Mouse (Mus musculus): ENCODE results near the gene Sccpdh. TPM values are rescaled to one million over a fixed set of nuclear protein-coding genes. Genes with fewer than 3 reads are reported as not detected.
"Not testable (repeated sequence)": the region's sequence is repeated elsewhere in the genome, so short reads cannot be mapped to it uniquely, and the experiment has no call there.

Sccpdh gene
- total RNA-seq (2022) = 10 to 100 TPM; 33.2 to 41.7 (median 35.9) TPM

- DNase-seq = peak; percentile 84
These were observed at the start of gene Sccpdh for GRCm38 (mm10) chr1:179668013-179668805. TSS of gene Sccpdh (plus strand) at chr1:179668210.

DNA sequence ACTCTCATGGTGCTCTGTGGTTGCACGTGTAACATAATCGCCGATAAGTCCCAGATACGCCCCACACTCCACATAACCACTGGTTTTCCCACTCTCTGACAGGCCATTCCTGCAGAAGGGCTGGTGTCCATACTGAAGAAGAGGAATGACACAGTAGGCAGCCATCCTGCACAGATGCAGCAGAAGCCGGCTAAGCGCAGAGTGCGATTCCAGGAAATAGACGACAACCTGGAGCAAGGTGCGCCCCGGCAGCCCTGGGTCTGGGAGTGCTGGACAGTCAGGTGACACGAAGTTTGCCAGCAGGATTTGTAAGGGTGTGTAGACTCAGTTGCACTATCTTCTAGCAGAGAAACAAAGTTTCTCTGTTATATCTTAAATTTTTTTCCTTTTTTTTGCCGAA is 45.3 kb upstream of the Sccpdh start:
- DNase-seq = no peak

DNA sequence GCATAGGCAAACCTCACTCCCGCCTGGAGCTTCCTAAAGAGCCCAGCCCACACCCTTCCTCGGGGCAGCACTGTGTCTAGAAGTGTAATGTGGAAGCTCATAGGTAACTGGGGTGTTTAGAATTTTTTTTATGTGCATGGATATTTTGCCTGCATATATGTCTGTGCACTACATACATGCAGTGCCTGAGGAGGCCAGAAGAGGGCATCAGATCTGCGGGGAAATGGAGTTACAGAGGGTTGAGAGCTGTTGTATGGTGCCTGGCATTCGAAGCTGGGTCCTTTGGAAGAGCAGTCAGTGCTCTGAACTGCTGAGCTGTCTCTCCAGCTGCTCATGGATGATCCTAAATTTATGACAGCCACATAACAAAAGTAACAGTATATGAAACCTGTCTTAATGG is 44.4 kb upstream of the Sccpdh start:
- DNase-seq = no peak

DNA sequence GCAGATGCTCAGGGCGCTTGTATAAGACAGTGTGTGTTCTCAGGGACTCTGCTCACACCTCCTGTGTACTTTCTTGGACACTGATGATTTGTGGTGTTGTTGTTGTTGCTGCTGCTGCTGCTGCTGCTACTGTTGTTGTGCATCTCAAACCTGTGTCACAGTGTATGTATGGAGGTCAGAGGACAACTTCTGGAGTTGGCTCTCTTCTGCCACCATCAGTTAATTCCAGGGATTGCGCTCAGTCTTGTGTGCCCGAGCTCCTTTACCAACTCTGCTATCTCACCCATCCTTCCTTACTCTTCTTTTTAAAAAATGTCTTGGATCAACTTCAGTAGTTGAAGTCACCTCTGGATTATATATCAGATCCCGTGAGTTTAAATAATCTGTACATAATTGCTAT is 43.7 kb upstream of the Sccpdh start:
- no peak for DNase-seq

GRCm38 (mm10) chr1:179627855-179628254 is 40.2 kb upstream of the Sccpdh start:
- no peak for DNase-seq

GRCm38 (mm10) chr1:179628438-179629106 is 39.4 kb upstream of the Sccpdh start:
- no peak for DNase-seq

DNA sequence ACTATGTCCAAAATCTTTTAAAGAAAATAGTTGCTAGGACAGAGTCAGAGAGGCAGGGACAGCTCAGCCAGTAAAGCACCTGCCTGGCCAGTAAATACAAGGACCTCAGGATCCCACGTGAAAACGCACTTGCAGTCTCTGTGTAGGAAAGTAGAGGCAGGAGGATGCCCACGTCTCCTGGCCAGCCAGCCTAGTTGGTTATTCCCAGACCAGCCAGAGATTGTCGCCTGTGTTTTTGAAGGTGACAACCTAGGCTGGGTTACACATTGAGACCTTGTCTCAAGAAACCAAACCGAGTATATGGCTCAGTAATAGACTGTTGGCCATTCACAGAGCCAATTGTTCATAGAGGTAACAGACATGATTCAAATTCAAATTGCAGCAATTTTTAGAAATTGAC is 38.7 kb upstream of the Sccpdh start:
- no peak for DNase-seq

DNA sequence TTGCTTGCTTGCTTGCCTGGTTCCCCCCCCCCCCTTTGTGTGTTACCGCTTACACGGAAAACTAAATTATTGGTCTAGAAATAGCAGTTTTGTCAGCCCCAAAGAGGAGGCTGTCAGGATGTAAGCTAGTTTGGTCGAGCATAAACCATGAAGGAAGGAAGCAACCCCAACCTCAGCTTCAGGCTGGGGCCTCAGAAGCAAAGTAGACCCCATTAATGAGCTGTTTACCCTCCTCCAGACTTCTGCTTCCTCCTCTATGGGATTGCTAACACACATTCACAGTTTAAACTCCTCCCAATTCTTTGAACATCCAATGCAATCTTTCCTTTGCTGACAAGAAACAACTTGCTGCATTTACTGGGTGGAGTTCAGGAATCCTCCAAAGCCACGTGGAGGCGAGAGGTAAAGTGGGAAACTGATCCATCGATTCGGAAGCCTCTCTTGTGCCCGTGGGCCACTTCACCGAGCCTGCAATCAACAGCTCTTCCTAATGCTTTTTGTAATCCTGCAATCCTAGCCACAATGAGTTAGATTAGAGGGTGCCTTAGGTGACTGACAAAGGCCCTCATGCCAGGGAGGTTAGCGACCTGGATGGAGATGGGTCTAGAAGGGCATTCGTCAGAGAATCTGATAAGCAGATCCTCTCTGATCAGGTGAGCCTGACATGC is 35.1 kb upstream of the Sccpdh start:
- no peak for DNase-seq

- DNase-seq = no peak
These were observed 34.6 kb upstream of the Sccpdh start for GRCm38 (mm10) chr1:179633414-179633752.

- peak; percentile 48 for DNase-seq
These were observed 33.9 kb upstream of the Sccpdh start for GRCm38 (mm10) chr1:179634159-179634558.

GRCm38 (mm10) chr1:179642726-179643125 is 25.3 kb upstream of the Sccpdh start:
- DNase-seq = no peak

DNA sequence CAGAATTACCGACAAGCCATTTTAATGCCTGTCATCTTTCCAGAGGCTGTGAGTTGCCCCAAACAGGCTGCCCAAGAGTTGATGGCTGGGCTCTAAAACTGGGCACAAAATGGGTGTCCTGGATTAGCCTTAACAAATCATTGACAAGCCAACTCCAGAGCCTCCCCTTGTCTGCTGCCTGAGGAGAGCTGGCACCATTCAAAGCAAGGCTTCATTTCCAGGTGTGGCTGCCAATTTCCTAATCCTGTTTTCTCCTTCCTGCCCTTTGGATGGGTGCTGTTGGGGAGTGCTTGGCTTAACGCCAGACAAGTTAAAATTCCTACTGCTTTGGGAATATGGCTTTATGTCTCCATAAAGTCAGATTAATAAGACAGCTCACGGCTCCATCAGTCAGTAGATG is 23.9 kb upstream of the Sccpdh start:
- no peak for DNase-seq

DNA sequence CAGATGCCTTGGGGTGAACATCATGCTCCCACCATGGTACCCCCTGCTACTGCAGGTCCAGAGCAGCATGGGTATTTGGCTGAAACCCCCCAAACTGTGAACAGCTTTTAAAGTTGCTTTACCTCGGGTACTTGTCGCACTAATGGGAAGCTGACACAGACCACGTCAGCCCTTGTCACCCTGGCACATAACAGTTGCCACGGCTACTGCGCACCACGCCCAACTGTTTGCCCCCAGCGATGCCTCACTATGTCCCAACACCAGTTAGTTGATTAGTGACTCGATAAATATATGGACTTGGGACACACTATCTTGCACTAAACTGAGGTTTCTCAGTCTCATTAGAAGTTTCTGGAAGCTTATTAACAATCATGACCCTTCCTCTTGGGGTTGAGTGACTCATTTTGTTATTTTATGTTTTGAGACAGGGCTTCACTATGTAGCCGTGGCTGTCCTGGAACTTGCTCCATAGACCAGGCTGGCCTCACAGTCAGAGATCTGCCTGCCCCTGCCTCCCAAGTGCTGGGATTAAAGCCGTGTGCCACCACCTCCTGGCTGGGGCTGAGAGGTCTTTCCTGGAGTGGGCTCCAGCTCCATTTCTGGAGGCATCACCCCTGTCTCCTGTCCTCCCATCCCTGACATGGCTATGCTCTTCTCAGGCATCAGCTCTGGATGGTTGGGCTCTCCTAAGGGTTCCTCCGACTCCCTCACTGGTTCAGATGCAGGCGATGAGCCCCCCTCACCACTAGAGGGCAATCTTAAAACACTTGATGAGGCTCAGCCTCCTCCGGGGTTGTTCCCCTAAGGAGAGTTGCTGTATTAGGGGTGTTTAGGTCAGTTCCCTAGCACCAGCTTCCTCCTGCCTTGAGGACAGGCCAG is 22.7 kb upstream of the Sccpdh start:
- DNase-seq = peak; percentile 55

DNA sequence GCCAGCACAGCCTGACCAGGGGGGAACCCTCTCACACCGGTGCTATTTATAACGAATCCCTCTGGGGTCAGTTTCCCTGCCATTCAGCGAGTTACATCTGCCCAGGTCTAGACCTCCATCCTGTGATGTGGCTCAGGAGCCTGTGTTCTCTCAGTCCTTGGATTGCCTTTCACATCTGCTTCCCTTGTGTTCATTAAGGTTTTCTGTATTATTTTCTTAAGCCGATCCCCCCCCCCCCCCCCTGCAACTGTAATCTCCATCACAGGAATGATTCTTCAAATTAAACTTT is 22.1 kb upstream of the Sccpdh start:
- DNase-seq = no peak

GRCm38 (mm10) chr1:179648678-179649077 is 19.3 kb upstream of the Sccpdh start:
- not testable (repeated sequence) for DNase-seq

- no peak for DNase-seq
These were observed 18.7 kb upstream of the Sccpdh start for GRCm38 (mm10) chr1:179649324-179649723.

GRCm38 (mm10) chr1:179650284-179650683 is 17.7 kb upstream of the Sccpdh start:
- no peak for DNase-seq

- DNase-seq = no peak
These were observed 16.8 kb upstream of the Sccpdh start for GRCm38 (mm10) chr1:179651224-179651623.

DNA sequence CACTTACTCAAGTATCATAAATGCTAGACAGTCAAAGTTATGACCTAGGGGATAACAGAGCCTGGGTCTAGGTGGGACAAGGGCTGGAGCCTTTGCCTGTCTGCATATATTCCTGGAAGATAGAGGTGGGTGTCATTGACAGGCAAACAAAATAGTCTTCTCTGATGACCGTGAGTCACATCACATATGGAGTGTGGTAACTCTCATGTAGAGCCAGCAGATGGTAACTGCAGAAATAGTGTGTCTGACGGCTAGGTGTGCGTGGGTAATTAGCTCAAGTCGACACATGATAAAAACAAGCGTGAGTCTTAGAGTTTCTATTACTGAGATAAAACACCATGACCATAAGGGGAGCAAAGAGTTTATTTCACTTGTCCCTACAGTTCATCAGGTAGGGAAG is 4.9 kb upstream of the Sccpdh start:
- no peak for DNase-seq

DNA sequence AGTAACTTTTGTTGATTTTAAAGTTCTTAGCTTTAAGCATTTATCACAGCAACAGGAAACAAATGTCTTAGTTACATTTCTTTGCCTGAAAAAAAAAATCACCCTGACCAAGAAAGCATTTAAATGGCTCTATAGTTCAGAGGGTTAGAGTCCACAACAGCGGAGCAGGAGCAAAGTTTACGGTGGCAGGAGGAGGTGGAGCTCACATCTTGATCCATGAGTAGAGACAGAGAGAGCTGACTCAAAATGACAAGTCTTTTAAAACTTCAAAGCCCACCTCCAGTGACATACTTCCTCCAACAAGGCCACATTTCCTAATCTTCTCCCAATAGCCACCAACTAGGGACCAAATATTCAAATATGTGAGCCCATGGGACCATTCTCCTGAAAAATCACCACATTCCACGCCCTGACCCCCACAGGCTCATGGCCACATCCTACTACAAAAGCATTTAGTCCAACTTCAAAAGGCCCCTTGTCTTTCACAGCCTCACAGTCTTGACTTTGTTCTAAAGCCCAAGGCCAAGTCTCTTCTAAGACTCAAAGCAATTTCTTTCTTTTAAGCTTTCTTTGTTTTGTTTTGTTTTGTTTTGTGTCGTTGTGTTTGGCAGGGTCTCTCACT is 3.6 kb upstream of the Sccpdh start:
- no peak for DNase-seq

GRCm38 (mm10) chr1:179666971-179667370 is 1.0 kb upstream of the Sccpdh start:
- no peak for DNase-seq

- no peak for DNase-seq
These were observed 560 bp upstream of the Sccpdh start for GRCm38 (mm10) chr1:179667450-179667849.
